Mouse (Mus musculus) regulatory T cell (primary cell): ENCODE measurements around the gene Phospho1.

Experiments used
- in situ Hi-C: fragments of 300-600 bp; cut with MboI, MseI; formaldehyde crosslinking; loops from one replicate; pipeline ENCODE4 v1.15.1; 2025; ENCODE audit warnings: high pct_unique_total_duplicates

Phospho1 gene

GRCm38 (mm10) chr11:95834143-95834667 is 9.9 kb downstream of the Phospho1 start:
- in situ Hi-C loops = no loop called here

- in situ Hi-C loops = no loop called here
These were observed 10.7 kb downstream of the Phospho1 start for GRCm38 (mm10) chr11:95834742-95835710.

GRCm38 (mm10) chr11:95835832-95836231 is 11.5 kb downstream of the Phospho1 start:
- in situ Hi-C loops = no loop called here

GRCm38 (mm10) chr11:95836433-95836832 is 12.1 kb downstream of the Phospho1 start:
- in situ Hi-C loops = no loop called here

- in situ Hi-C loops = no loop called here
These were observed 12.8 kb downstream of the Phospho1 start, which contains the start of gene Gngt2 for GRCm38 (mm10) chr11:95837059-95837458. Gene Gngt2 (plus strand): TSS chr11:95837216.

GRCm38 (mm10) chr11:95838598-95838997 is 14.3 kb downstream of the Phospho1 start:
- in situ Hi-C loops = no loop called here

- in situ Hi-C loops = no loop called here
These were observed 14.9 kb downstream of the Phospho1 start for GRCm38 (mm10) chr11:95838999-95839868.

- in situ Hi-C loops = no loop called here
These were observed 16.6 kb downstream of the Phospho1 start for GRCm38 (mm10) chr11:95840694-95841497.

- in situ Hi-C loops = no loop called here
These were observed 17.2 kb downstream of the Phospho1 start for GRCm38 (mm10) chr11:95841498-95841830.

GRCm38 (mm10) chr11:95842074-95842681 is 17.9 kb downstream of the Phospho1 start, which contains the start of gene Abi3:
Gene Abi3 (minus strand): TSS chr11:95842476.
- in situ Hi-C loops = no loop called here

- in situ Hi-C loops = no loop called here
These were observed 18.7 kb downstream of the Phospho1 start for GRCm38 (mm10) chr11:95842953-95843352.

- in situ Hi-C loops = no loop called here
These were observed 19.2 kb downstream of the Phospho1 start for GRCm38 (mm10) chr11:95843421-95843950.

- in situ Hi-C loops = no loop called here
These were observed 20.6 kb downstream of the Phospho1 start for GRCm38 (mm10) chr11:95844935-95845334.

- in situ Hi-C loops = loop anchor here (25.0 kb wide), 1 partner anchor 1161 kb away; the partner anchor contains the start of gene Sp6
These were observed 26.6 kb downstream of the Phospho1 start for GRCm38 (mm10) chr11:95850898-95851297.

- in situ Hi-C loops = loop anchor here (25.0 kb wide), 1 partner anchor 1159 kb away; the partner anchor contains the start of gene Sp6
These were observed 29.4 kb downstream of the Phospho1 start for GRCm38 (mm10) chr11:95853684-95854083.

GRCm38 (mm10) chr11:95857306-95857705 is 33.0 kb downstream of the Phospho1 start:
- in situ Hi-C loops = loop anchor here (25.0 kb wide), 1 partner anchor 1155 kb away; the partner anchor contains the start of gene Sp6

- in situ Hi-C loops = loop anchor here (25.0 kb wide), 1 partner anchor 1154 kb away; the partner anchor contains the start of gene Sp6
These were observed 33.6 kb downstream of the Phospho1 start for GRCm38 (mm10) chr11:95857716-95858527.

- in situ Hi-C loops = loop anchor here (25.0 kb wide), 1 partner anchor 1154 kb away; the partner anchor contains the start of gene Sp6
These were observed 34.5 kb downstream of the Phospho1 start for GRCm38 (mm10) chr11:95858528-95859467.
